Mouse (Mus musculus): ENCODE measurements around the gene Gm10134. TPM values are rescaled to one million over a fixed set of nuclear protein-coding genes. Genes with fewer than 3 reads are reported as not detected.
"Not testable (repeated sequence)": the region's sequence is repeated elsewhere in the genome, so short reads cannot be mapped to it uniquely, and the experiment has no call there.

The Gm10134 gene
- polyA plus RNA-seq, 1 experiment from 2014 or later = 6.0 TPM

- Histone ChIP-seq H3K9ac (ENCODE audit: low read depth, low read length) (no peak overlapping the region), H3K9me3 (ENCODE audit: control insufficient read depth) (no peaks in the 10 kb centered on the region), H3K4me1 (replicated peaks; ENCODE audit: control insufficient read depth, insufficient read depth, low read length) (peaks cover 6% of the 10 kb centered on the region; the same call in 1 of the 2 replicates), H3K4me2 (replicated peaks; ENCODE audit: low read depth) (no peak overlapping the region), H3K4me3 (ENCODE audit: low read depth, low read length) (no peak overlapping the region), H3K27ac (ENCODE audit: low read depth, low read length) (no peak overlapping the region), H3K27me3 (replicated peaks; ENCODE audit: control insufficient read depth, insufficient read depth, low read length) (no peaks in the 10 kb centered on the region), H3K36me3 (ENCODE audit: control insufficient read depth, insufficient read depth) (no peaks in the 10 kb centered on the region)
- TF ChIP-seq CTCF (IDR thresholded peaks at IDR 0.05; ENCODE audit: low read depth) = no peak
- no peak for ATAC-seq
- WGBS = 89% methylated on average over 4 of the region's 4 CpGs
These were observed 7.5 kb upstream of the Gm10134 start for GRCm38 (mm10) chr2:28498431-28498830.

DNA sequence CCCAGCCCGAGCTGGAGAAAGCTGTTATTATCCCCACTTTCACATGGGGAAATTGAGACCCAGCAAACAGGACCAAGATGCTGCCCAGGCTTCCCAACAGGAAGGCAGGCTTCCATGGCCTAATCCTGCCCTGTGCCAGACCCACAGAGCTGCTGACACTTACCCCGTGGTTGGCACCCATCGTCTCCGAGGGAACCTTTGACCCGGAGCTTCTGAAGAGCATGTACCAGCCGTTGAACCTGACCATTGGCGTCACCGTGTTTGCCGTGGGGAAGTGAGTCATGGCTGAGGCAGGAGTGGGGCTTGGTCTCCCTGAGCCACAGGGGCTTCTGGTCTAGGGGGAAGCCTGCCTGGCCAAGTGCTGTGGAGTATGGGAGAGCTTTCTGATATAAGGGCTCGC lies 2.9 kb upstream of the Gm10134 start:
- ATAC-seq = no peak
- 81% methylated on average over 10 of the region's 10 CpGs for WGBS
- no peak overlapping the region for H3K4me3 ChIP-seq (ENCODE audit: low read depth, low read length)
- no peaks in the 10 kb centered on the region for H3K27me3 ChIP-seq (replicated peaks; ENCODE audit: control insufficient read depth, insufficient read depth, low read length)
- 0 out of 2 replicates have a peak, but pooled peaks cover 5% of the 10 kb centered on the region for H3K36me3 ChIP-seq (ENCODE audit: control insufficient read depth, insufficient read depth)
- no peak for TF ChIP-seq CTCF (IDR thresholded peaks at IDR 0.05; ENCODE audit: low read depth)
- H3K4me2 ChIP-seq (replicated peaks; ENCODE audit: low read depth) = no peak overlapping the region
- H3K9me3 ChIP-seq (ENCODE audit: control insufficient read depth) = no peaks in the 10 kb centered on the region
- no peak overlapping the region for H3K27ac ChIP-seq (ENCODE audit: low read depth, low read length)
- no peaks in the 10 kb centered on the region for H3K4me1 ChIP-seq (replicated peaks; ENCODE audit: control insufficient read depth, insufficient read depth, low read length)
- no peak overlapping the region for H3K9ac ChIP-seq (ENCODE audit: low read depth, low read length)

DNA sequence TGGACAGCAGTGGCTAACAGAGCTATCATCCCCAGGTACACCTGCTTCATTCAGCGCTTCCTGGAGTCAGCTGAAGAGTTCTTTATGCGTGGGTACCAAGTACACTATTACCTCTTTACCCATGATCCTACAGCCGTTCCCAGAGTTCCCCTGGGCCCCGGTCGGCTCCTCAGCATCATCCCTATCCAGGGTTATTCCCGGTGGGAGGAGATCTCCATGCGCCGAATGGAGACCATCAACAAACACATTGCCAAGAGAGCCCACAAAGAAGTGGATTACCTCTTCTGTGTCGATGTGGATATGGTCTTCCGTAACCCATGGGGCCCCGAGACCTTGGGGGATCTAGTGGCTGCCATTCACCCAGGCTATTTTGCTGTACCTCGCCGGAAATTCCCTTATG lies 1.2 kb upstream of the Gm10134 start:
- Histone ChIP-seq H3K27me3 (replicated peaks; ENCODE audit: control insufficient read depth, insufficient read depth, low read length) (no peaks in the 10 kb centered on the region), H3K4me1 (replicated peaks; ENCODE audit: control insufficient read depth, insufficient read depth, low read length) (no peaks in the 10 kb centered on the region), H3K36me3 (ENCODE audit: control insufficient read depth, insufficient read depth) (0 out of 2 replicates have a peak, but pooled peaks cover 5% of the 10 kb centered on the region), H3K9me3 (ENCODE audit: control insufficient read depth) (no peaks in the 10 kb centered on the region), H3K27ac (ENCODE audit: low read depth, low read length) (no peak overlapping the region), H3K9ac (ENCODE audit: low read depth, low read length) (no peak overlapping the region), H3K4me3 (ENCODE audit: low read depth, low read length) (no peak overlapping the region), H3K4me2 (replicated peaks; ENCODE audit: low read depth) (no peak overlapping the region)
- ATAC-seq = no peak
- 92% methylated on average over 13 of the region's 13 CpGs for WGBS
- TF ChIP-seq CTCF (IDR thresholded peaks at IDR 0.05; ENCODE audit: low read depth) = no peak

- WGBS = 78% methylated on average over 6 of the region's 6 CpGs
- Histone ChIP-seq H3K4me3 (ENCODE audit: low read depth, low read length) (no peak overlapping the region), H3K27ac (ENCODE audit: low read depth, low read length) (no peak overlapping the region), H3K4me1 (replicated peaks; ENCODE audit: control insufficient read depth, insufficient read depth, low read length) (no peaks in the 10 kb centered on the region), H3K9ac (ENCODE audit: low read depth, low read length) (no peak overlapping the region), H3K4me2 (replicated peaks; ENCODE audit: low read depth) (no peak overlapping the region), H3K36me3 (ENCODE audit: control insufficient read depth, insufficient read depth) (0 out of 2 replicates have a peak, but pooled peaks cover 5% of the 10 kb centered on the region), H3K9me3 (ENCODE audit: control insufficient read depth) (no peaks in the 10 kb centered on the region), H3K27me3 (replicated peaks; ENCODE audit: control insufficient read depth, insufficient read depth, low read length) (no peaks in the 10 kb centered on the region)
- no peak for TF ChIP-seq CTCF (IDR thresholded peaks at IDR 0.05; ENCODE audit: low read depth)
- no peak for ATAC-seq
These were observed 396 bp downstream of the Gm10134 start for GRCm38 (mm10) chr2:28506291-28506690.

DNA sequence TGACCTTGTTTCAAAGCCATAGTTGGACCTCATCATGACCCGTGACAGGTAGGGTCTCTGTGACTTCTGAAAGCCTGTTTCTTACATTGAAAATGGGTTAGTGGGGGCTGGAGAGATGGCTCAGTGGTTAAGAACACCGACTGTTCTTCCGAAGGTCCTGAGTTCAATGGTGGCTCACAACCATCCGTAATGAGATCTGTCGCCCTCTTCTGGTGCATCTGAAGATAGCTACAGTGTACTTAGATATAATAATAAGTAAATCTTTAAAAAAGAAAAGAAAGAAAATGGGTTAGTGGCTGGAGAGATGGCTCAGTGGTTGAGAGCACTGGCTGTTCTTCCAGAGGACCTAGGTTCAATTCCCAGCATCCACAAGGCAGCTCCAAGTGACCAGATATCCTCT lies 5.7 kb downstream of the Gm10134 start:
- not testable (repeated sequence) for H3K4me2 ChIP-seq (replicated peaks; ENCODE audit: low read depth); H3K9me3 ChIP-seq (ENCODE audit: control insufficient read depth); H3K27me3 ChIP-seq (replicated peaks; ENCODE audit: control insufficient read depth, insufficient read depth, low read length); H3K4me3 ChIP-seq (ENCODE audit: low read depth, low read length); ATAC-seq; H3K36me3 ChIP-seq (ENCODE audit: control insufficient read depth, insufficient read depth); H3K4me1 ChIP-seq (replicated peaks; ENCODE audit: control insufficient read depth, insufficient read depth, low read length); H3K27ac ChIP-seq (ENCODE audit: low read depth, low read length); H3K9ac ChIP-seq (ENCODE audit: low read depth, low read length)
- WGBS = 56% methylated on average over 5 of the region's 5 CpGs
- TF ChIP-seq CTCF (IDR thresholded peaks at IDR 0.05; ENCODE audit: low read depth) = peak; percentile 61

DNA sequence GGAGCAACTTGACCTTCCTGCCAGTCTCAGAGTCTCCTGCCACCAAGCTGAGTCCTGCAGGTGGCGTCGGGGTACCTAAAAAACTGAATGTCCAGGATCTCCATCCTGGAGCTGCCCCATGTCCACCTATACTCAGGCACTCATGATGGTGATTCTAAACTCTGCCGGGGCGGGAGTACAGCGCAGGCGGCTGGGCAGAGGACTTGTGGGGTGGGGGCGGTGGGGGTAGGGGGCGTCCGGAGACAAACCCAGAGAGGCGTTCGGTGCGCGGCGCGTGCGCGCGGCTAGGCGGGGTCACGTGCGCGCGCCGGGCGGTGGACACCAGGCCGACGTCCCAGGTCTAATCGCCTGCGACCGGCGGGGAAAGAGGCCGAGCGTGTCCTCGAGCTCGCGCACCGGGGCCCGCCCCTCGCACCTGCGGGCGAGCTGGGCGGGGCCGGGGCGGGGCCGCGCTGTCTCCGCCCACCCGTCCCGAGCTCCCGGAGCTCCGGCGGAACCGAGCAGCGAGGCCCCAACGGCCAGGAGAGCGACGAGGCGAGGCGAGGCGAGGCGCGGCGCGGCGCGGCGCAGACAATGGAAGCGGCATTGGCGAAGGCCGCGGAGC lies 7.0 kb downstream of the Gm10134 start, which contains the start of gene Ralgds:
TSS of gene Ralgds (plus strand) at position 328 of the 604 bp plus-strand sequence.
- peak within 1 kb of the TSS; percentile 63 for H3K4me3 ChIP-seq (ENCODE audit: low read depth, low read length)
- peak within 1 kb of the TSS; percentile 98 for H3K4me2 ChIP-seq (replicated peaks; ENCODE audit: low read depth)
- H3K27me3 ChIP-seq (replicated peaks; ENCODE audit: control insufficient read depth, insufficient read depth, low read length) = no peaks in the 10 kb centered on the region
- H3K27ac ChIP-seq (ENCODE audit: low read depth, low read length) = peak within 1 kb of the TSS; percentile 81
- peak within 1 kb of the TSS; percentile 72 for H3K9ac ChIP-seq (ENCODE audit: low read depth, low read length)
- H3K36me3 ChIP-seq (ENCODE audit: control insufficient read depth, insufficient read depth) = no peaks in the 10 kb centered on the region; the same call in 1 of the 2 replicates
- WGBS = under 1% methylated on average over 40 of the region's 71 CpGs
- no peaks in the 10 kb centered on the region for H3K9me3 ChIP-seq (ENCODE audit: control insufficient read depth)
- peak; percentile 36; the same call in 1 of the 2 replicates for TF ChIP-seq CTCF (IDR thresholded peaks at IDR 0.05; ENCODE audit: low read depth)
- ATAC-seq = peak; percentile 59
- H3K4me1 ChIP-seq (replicated peaks; ENCODE audit: control insufficient read depth, insufficient read depth, low read length) = peaks cover 5% of the 10 kb centered on the region

Data from intestine, postnatal 0 days (tissue).